Mouse (Mus musculus): ENCODE results near the gene Slc2a6. TPM values are rescaled to one million over a fixed set of nuclear protein-coding genes. Genes with fewer than 3 reads are reported as not detected.

Gene Slc2a6
- polyA plus RNA-seq, 1 experiment from 2014 or later: not detected

Other genes starting within 250 kb of the Slc2a6 start
- gene Abo, start 163.0 kb downstream of the Slc2a6 start, polyA plus RNA-seq (2015; fragmentation: Nextera tagmentation; extraction: Ambion mirVana): not detected in 2 replicates
- 12.8 and 13.2 TPM in 2 replicates for gene Surf6, start 125.1 kb downstream of the Slc2a6 start, polyA plus RNA-seq (2015; fragmentation: Nextera tagmentation; extraction: Ambion mirVana)
- 37.8 and 41.2 TPM in 2 replicates for gene Med22, start 117.3 kb downstream of the Slc2a6 start, polyA plus RNA-seq (2015; fragmentation: Nextera tagmentation; extraction: Ambion mirVana)
- 364 and 394 TPM in 2 replicates for gene Rpl7a, start 117.2 kb downstream of the Slc2a6 start, polyA plus RNA-seq (2015; fragmentation: Nextera tagmentation; extraction: Ambion mirVana)
- gene Surf2, start 111.6 kb downstream of the Slc2a6 start, polyA plus RNA-seq (2015; fragmentation: Nextera tagmentation; extraction: Ambion mirVana): 31.5 and 35.6 TPM in 2 replicates
- gene Surf1, start 111.5 kb downstream of the Slc2a6 start, polyA plus RNA-seq (2015; fragmentation: Nextera tagmentation; extraction: Ambion mirVana): 43.4 and 44.3 TPM in 2 replicates
- 187 and 191 TPM in 2 replicates for gene Surf4, start 94.1 kb downstream of the Slc2a6 start, polyA plus RNA-seq (2015; fragmentation: Nextera tagmentation; extraction: Ambion mirVana)
- 0.07 and 0.13 TPM in 2 replicates for gene Stkld1, start 94.0 kb downstream of the Slc2a6 start, polyA plus RNA-seq (2015; fragmentation: Nextera tagmentation; extraction: Ambion mirVana)
- 26.3 and 27.6 TPM in 2 replicates for gene Rexo4, start 63.6 kb downstream of the Slc2a6 start, polyA plus RNA-seq (2015; fragmentation: Nextera tagmentation; extraction: Ambion mirVana)
- gene Adamts13, start 54.6 kb downstream of the Slc2a6 start, polyA plus RNA-seq (2015; fragmentation: Nextera tagmentation; extraction: Ambion mirVana): 0.04 TPM in 2 replicates
- 35.9 and 43.2 TPM in 2 replicates for gene Cacfd1, start 18.1 kb downstream of the Slc2a6 start, polyA plus RNA-seq (2015; fragmentation: Nextera tagmentation; extraction: Ambion mirVana)
- 0.41 and 1.2 TPM in 2 replicates for gene Mymk, start 44.2 kb upstream of the Slc2a6 start, polyA plus RNA-seq (2015; fragmentation: Nextera tagmentation; extraction: Ambion mirVana)
- gene Adamtsl2, start 51.4 kb upstream of the Slc2a6 start, polyA plus RNA-seq (2015; fragmentation: Nextera tagmentation; extraction: Ambion mirVana): 11.2 and 11.6 TPM in 2 replicates
- gene Fam163b, start 114.5 kb upstream of the Slc2a6 start, polyA plus RNA-seq (2015; fragmentation: Nextera tagmentation; extraction: Ambion mirVana): 0.24 and 0.53 TPM in 2 replicates
- gene Dbh, start 137.2 kb upstream of the Slc2a6 start, polyA plus RNA-seq (2015; fragmentation: Nextera tagmentation; extraction: Ambion mirVana): 0.55 and 0.88 TPM in 2 replicates
- 17.3 and 18.2 TPM in 2 replicates for gene Sardh, start 220.3 kb upstream of the Slc2a6 start, polyA plus RNA-seq (2015; fragmentation: Nextera tagmentation; extraction: Ambion mirVana)

Measured in heart, embryonic 13.5 days (tissue).